Mouse (Mus musculus): ENCODE measurements around the gene Zranb1. TPM values are rescaled to one million over a fixed set of nuclear protein-coding genes. Genes with fewer than 3 reads are reported as not detected.
A peak's percentile ranks its signal among the peaks of the same experiment; 100 is the strongest.

The Zranb1 gene
- total RNA-seq (2014; fragmentation: Nextera tagmentation) = 32.4 and 39.2 TPM in 2 replicates
- total RNA-seq (2017) = 33.6 and 35.6 TPM in 2 replicates
- polyA plus RNA-seq (2012) = 1.9 and 3.0 TPM in 2 replicates

DNA sequence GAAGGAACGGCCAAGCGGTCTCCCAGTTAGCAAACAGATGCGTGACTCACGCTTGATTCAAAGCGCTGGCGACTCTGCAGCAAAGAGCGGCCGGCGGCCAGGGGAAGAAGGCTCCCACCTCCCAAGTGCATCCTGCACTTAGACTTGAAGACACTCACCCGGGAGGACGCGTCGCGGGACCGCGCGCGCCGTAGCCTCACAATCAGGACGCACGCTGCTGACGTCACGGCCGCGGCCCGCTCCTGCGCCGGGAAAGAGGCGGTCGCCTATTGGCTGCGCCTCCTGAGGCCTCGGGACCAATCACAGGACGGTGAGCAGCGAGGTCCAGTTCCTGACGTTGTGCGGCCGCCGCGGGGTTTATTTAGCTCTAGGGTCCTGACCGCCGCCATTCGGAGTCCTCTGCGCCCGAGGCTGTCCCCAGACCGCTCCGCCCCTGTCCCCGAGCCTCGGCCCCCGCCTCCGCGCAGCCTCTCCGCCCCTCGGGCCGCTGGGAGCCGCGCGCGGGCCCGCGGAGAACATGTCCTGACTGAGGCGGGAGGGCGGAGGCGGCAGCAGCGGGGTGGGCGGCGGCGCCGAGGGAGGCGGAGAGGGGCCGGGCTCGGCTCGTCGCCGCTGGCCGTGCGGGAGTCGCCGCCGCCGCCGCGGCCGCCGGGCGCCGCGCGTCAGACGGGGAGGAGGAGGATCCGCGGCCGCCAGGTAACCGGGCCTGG is at the start of gene Zranb1:
Gene Zranb1, plus strand, starts transcription at position 293 of the 710 bp plus-strand sequence.
- Histone ChIP-seq H3K9me3 (replicated peaks) (no peaks in the 10 kb centered on the region), H3K36me3 (replicated peaks) (no peaks in the 10 kb centered on the region), H3K4me3 (ENCODE audit: low read depth, low read length) (peak within 1 kb of the TSS; percentile 99), H3K27me3 (ENCODE audit: insufficient read depth, low read length) (no peaks in the 10 kb centered on the region), H3K4me1 (ENCODE audit: insufficient read depth, low read depth, low read length) (peaks cover 13% of the 10 kb centered on the region)
- DNase-seq (ENCODE audit: low spot score) (peak; percentile 87), ATAC-seq (ENCODE audit: extremely low read depth, insufficient number of reproducible peaks, low FRiP score, poor library complexity, severe bottlenecking) (peak; percentile 98)
- TF ChIP-seq POLR2AphosphoS5 (IDR thresholded peaks at IDR 0.05; ENCODE audit: insufficient replicate concordance, low read depth, low read length) = no peak
- TF ChIP-seq GATA2 (IDR thresholded peaks at IDR 0.05; ENCODE audit: borderline replicate concordance, low read depth, low read length) = no peak
- no peak for TF ChIP-seq CTCF (IDR thresholded peaks at IDR 0.05; ENCODE audit: low read depth, low read length)
- TF ChIP-seq GATA1 (IDR thresholded peaks at IDR 0.05; ENCODE audit: borderline replicate concordance, low read length) = no peak
- no peak for TF ChIP-seq TAL1 (conservative IDR thresholded peaks at IDR 0.05; ENCODE audit: low read depth, low read length)

DNA sequence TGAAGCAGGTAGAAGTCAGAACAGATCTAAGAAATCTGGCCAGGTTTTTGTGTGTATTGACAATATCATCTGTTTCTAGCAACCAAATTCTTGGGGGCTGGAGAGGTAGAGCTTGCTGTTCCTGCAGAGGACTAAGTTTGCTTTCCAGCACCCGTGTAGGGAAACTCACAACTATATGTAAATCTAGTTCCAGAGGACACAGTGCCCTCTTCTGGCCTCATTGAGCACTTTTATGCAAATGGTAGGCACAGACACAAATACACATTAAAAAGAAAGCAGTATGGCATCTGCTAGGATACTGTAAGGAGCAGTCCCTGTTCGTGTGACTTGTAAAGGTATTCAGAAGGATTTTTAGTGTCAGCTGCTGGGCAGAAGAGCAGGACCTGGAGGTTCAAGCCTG is 48.6 kb upstream of the Zranb1 start:
- Histone ChIP-seq H3K9me3 (replicated peaks) (no peaks in the 10 kb centered on the region), H3K27me3 (ENCODE audit: insufficient read depth, low read length) (no peaks in the 10 kb centered on the region), H3K36me3 (replicated peaks) (peaks cover 83% of the 10 kb centered on the region), H3K4me1 (ENCODE audit: insufficient read depth, low read depth, low read length) (no peaks in the 10 kb centered on the region), H3K4me3 (ENCODE audit: low read depth, low read length) (no peak overlapping the region)
- peak; percentile 40; the same call in 1 of the 2 replicates for ATAC-seq (ENCODE audit: extremely low read depth, insufficient number of reproducible peaks, low FRiP score, poor library complexity, severe bottlenecking)
- no peak for DNase-seq (ENCODE audit: low spot score)
- TF ChIP-seq TAL1 (conservative IDR thresholded peaks at IDR 0.05; ENCODE audit: low read depth, low read length) (no peak), GATA2 (IDR thresholded peaks at IDR 0.05; ENCODE audit: borderline replicate concordance, low read depth, low read length) (no peak), CTCF (IDR thresholded peaks at IDR 0.05; ENCODE audit: low read depth, low read length) (0 out of 2 replicates have a peak, but pooled peaks have one; percentile 13)

DNA sequence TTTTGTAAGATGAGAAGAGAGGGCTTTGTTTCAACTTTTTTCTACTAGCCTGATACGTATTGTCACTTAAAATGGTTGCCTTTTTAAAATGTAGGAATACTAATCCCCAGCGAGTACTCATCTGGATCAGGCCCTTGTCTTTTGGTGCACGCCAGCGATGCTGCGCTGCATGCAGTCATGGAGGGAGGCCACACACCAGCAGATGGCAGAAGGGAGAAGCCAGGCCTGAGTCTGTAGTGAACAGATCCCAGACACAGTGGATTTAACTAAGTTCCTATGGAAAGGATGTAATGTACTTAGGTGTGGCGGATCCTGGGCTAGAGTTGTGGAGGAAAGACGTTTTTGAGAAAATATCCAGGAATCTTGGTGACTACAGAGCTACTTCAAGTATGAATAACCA is 46.9 kb upstream of the Zranb1 start:
- Histone ChIP-seq H3K27me3 (ENCODE audit: insufficient read depth, low read length) (no peaks in the 10 kb centered on the region), H3K9me3 (replicated peaks) (no peaks in the 10 kb centered on the region), H3K4me3 (ENCODE audit: low read depth, low read length) (no peak overlapping the region), H3K4me1 (ENCODE audit: insufficient read depth, low read depth, low read length) (no peaks in the 10 kb centered on the region), H3K36me3 (replicated peaks) (peaks cover 68% of the 10 kb centered on the region)
- no peak for TF ChIP-seq CTCF (IDR thresholded peaks at IDR 0.05; ENCODE audit: low read depth, low read length)
- TF ChIP-seq TAL1 (conservative IDR thresholded peaks at IDR 0.05; ENCODE audit: low read depth, low read length) = no peak
- no peak for TF ChIP-seq POLR2AphosphoS5 (IDR thresholded peaks at IDR 0.05; ENCODE audit: insufficient replicate concordance, low read depth, low read length)
- no peak for TF ChIP-seq GATA2 (IDR thresholded peaks at IDR 0.05; ENCODE audit: borderline replicate concordance, low read depth, low read length)
- no peak for TF ChIP-seq GATA1 (IDR thresholded peaks at IDR 0.05; ENCODE audit: borderline replicate concordance, low read length)
- ATAC-seq (ENCODE audit: extremely low read depth, insufficient number of reproducible peaks, low FRiP score, poor library complexity, severe bottlenecking) (no peak), DNase-seq (ENCODE audit: low spot score) (no peak)

DNA sequence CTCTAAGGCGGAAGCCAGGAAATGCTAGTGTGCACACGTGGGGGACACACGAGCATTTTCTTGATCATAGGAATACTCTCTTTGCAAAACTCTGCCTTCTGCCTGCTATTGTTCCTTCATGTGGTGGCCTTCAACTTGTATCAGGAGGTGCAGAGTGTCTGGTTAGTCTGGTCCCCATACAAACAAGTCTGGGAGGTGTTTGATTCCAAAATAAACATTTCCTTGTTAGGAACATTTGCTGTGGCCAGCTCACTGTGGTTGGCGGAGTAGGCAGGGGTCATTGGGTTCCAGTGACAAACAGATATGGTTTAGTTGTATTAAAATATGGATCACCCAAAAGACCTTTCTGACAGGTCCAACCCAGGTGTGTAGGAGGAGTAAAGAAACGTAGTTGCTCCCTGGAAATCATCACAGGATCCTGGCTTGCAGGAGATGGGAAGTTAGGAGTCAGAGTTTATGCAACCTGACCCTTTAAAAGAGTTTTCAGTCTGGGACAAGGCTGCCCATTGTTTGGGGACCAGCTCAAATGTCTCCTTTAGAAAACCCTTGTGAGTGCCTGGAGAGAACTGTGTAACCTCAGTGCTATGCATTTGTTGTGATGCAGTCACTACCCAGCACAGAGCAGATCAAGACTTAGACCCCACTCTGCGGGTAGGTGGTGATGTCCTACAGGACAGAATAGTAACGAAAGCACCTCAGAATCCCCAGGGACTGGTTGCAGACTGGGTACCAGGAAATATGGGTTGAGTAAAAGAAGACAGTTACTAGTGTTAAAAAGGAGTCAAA is 43.7 kb upstream of the Zranb1 start:
- TF ChIP-seq GATA1 (IDR thresholded peaks at IDR 0.05; ENCODE audit: borderline replicate concordance, low read length) (no peak), GATA2 (IDR thresholded peaks at IDR 0.05; ENCODE audit: borderline replicate concordance, low read depth, low read length) (no peak), CTCF (IDR thresholded peaks at IDR 0.05; ENCODE audit: low read depth, low read length) (no peak), POLR2AphosphoS5 (IDR thresholded peaks at IDR 0.05; ENCODE audit: insufficient replicate concordance, low read depth, low read length) (no peak), TAL1 (conservative IDR thresholded peaks at IDR 0.05; ENCODE audit: low read depth, low read length) (no peak)
- ATAC-seq (ENCODE audit: extremely low read depth, insufficient number of reproducible peaks, low FRiP score, poor library complexity, severe bottlenecking) = no peak
- Histone ChIP-seq H3K4me3 (ENCODE audit: low read depth, low read length) (no peak overlapping the region), H3K9me3 (replicated peaks) (no peaks in the 10 kb centered on the region), H3K27me3 (ENCODE audit: insufficient read depth, low read length) (peaks cover 7% of the 10 kb centered on the region), H3K36me3 (replicated peaks) (peaks cover 38% of the 10 kb centered on the region), H3K4me1 (ENCODE audit: insufficient read depth, low read depth, low read length) (0 out of 2 replicates have a peak, but pooled peaks cover 1% of the 10 kb centered on the region)
- no peak for DNase-seq (ENCODE audit: low spot score)

DNA sequence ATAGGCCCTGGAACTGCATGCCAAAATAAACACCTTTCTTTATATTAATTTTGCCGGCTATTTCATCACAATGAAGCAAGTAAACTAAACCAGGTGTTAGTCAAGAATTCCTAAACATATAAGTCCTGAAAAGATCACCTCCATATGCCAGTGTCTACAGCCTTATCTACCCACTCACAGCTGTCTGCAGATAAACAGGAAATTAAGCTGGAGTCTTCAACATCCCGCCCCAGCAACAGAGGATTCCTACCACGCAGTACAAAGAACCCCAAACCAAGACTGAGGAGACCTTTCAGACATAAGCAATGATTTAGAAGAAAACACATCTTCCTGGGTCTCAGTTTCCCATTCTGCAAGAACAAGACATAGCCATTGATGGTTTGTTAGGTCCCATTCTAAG is 42.9 kb upstream of the Zranb1 start:
- ATAC-seq (ENCODE audit: extremely low read depth, insufficient number of reproducible peaks, low FRiP score, poor library complexity, severe bottlenecking) (peak; percentile 28; the same call in 1 of the 2 replicates), DNase-seq (ENCODE audit: low spot score) (no peak)
- Histone ChIP-seq H3K4me3 (ENCODE audit: low read depth, low read length) (no peak overlapping the region), H3K9me3 (replicated peaks) (no peaks in the 10 kb centered on the region), H3K36me3 (replicated peaks) (peaks cover 30% of the 10 kb centered on the region), H3K4me1 (ENCODE audit: insufficient read depth, low read depth, low read length) (peaks cover 5% of the 10 kb centered on the region; the same call in 1 of the 2 replicates), H3K27me3 (ENCODE audit: insufficient read depth, low read length) (peaks cover 10% of the 10 kb centered on the region)
- TF ChIP-seq POLR2AphosphoS5 (IDR thresholded peaks at IDR 0.05; ENCODE audit: insufficient replicate concordance, low read depth, low read length) (no peak), GATA1 (IDR thresholded peaks at IDR 0.05; ENCODE audit: borderline replicate concordance, low read length) (no peak), GATA2 (IDR thresholded peaks at IDR 0.05; ENCODE audit: borderline replicate concordance, low read depth, low read length) (no peak), CTCF (IDR thresholded peaks at IDR 0.05; ENCODE audit: low read depth, low read length) (no peak), TAL1 (conservative IDR thresholded peaks at IDR 0.05; ENCODE audit: low read depth, low read length) (no peak)

Measured in G1E (cell line).